Mouse (Mus musculus): Measurements from ENCODE around the gene Plxna2. TPM values are rescaled to one million over a fixed set of nuclear protein-coding genes. Genes with fewer than 3 reads are reported as not detected.

Gene Plxna2
- polyA plus RNA-seq, 1 experiment from 2014 or later: 10.4 TPM

- H3K4me2 ChIP-seq (ENCODE audit: low read depth, low read length): no peak overlapping the region
- no peak overlapping the region for H3K27ac ChIP-seq (ENCODE audit: low read length)
- no peaks in the 10 kb centered on the region for H3K36me3 ChIP-seq (ENCODE audit: control insufficient read depth, insufficient read depth, low read length)
- H3K4me1 ChIP-seq (replicated peaks; ENCODE audit: control insufficient read depth, insufficient read depth, low read length): peaks cover 3% of the 10 kb centered on the region; the same call in 1 of the 2 replicates
- no peaks in the 10 kb centered on the region for H3K9me3 ChIP-seq (ENCODE audit: control insufficient read depth, low read length)
- no peak for ATAC-seq (ENCODE audit: low read depth)
- no peaks in the 10 kb centered on the region for H3K27me3 ChIP-seq (ENCODE audit: control insufficient read depth, insufficient read depth, low read depth, low read length)
- no peak overlapping the region for H3K4me3 ChIP-seq (ENCODE audit: low read length)
- H3K9ac ChIP-seq (ENCODE audit: low read length): no peak overlapping the region
- WGBS: 38% methylated on average over 2 of the region's 2 CpGs
Observed at GRCm38 (mm10) chr1:194742901-194743422, 124.9 kb downstream of the Plxna2 start.

GRCm38 (mm10) chr1:194745177-194745934, 127.3 kb downstream of the Plxna2 start:
- peaks cover 3% of the 10 kb centered on the region; the same call in 1 of the 2 replicates for H3K4me1 ChIP-seq (replicated peaks; ENCODE audit: control insufficient read depth, insufficient read depth, low read length)
- H3K4me2 ChIP-seq (ENCODE audit: low read depth, low read length): no peak overlapping the region
- H3K9ac ChIP-seq (ENCODE audit: low read length): no peak overlapping the region
- no peak overlapping the region for H3K27ac ChIP-seq (ENCODE audit: low read length)
- WGBS: 73% methylated on average over 2 of the region's 2 CpGs
- H3K9me3 ChIP-seq (ENCODE audit: control insufficient read depth, low read length): no peaks in the 10 kb centered on the region
- no peak for ATAC-seq (ENCODE audit: low read depth)
- no peak overlapping the region for H3K4me3 ChIP-seq (ENCODE audit: low read length)
- H3K36me3 ChIP-seq (ENCODE audit: control insufficient read depth, insufficient read depth, low read length): no peaks in the 10 kb centered on the region
- no peaks in the 10 kb centered on the region for H3K27me3 ChIP-seq (ENCODE audit: control insufficient read depth, insufficient read depth, low read depth, low read length)

GRCm38 (mm10) chr1:194746332-194747249, 128.6 kb downstream of the Plxna2 start:
- Histone ChIP-seq H3K27me3 (ENCODE audit: control insufficient read depth, insufficient read depth, low read depth, low read length) (no peaks in the 10 kb centered on the region), H3K27ac (ENCODE audit: low read length) (no peak overlapping the region), H3K4me3 (ENCODE audit: low read length) (no peak overlapping the region), H3K36me3 (ENCODE audit: control insufficient read depth, insufficient read depth, low read length) (0 out of 2 replicates have a peak, but pooled peaks cover 2% of the 10 kb centered on the region), H3K9me3 (ENCODE audit: control insufficient read depth, low read length) (no peaks in the 10 kb centered on the region), H3K9ac (ENCODE audit: low read length) (no peak overlapping the region), H3K4me1 (replicated peaks; ENCODE audit: control insufficient read depth, insufficient read depth, low read length) (peaks cover 3% of the 10 kb centered on the region; the same call in 1 of the 2 replicates), H3K4me2 (ENCODE audit: low read depth, low read length) (no peak overlapping the region)
- 31% methylated on average over 6 of the region's 6 CpGs for WGBS
- peak; percentile 93 for ATAC-seq (ENCODE audit: low read depth)

- Histone ChIP-seq H3K27me3 (ENCODE audit: control insufficient read depth, insufficient read depth, low read depth, low read length) (no peaks in the 10 kb centered on the region), H3K27ac (ENCODE audit: low read length) (no peak overlapping the region), H3K36me3 (ENCODE audit: control insufficient read depth, insufficient read depth, low read length) (0 out of 2 replicates have a peak, but pooled peaks cover 2% of the 10 kb centered on the region), H3K9ac (ENCODE audit: low read length) (no peak overlapping the region), H3K4me2 (ENCODE audit: low read depth, low read length) (no peak overlapping the region), H3K4me1 (replicated peaks; ENCODE audit: control insufficient read depth, insufficient read depth, low read length) (peaks cover 3% of the 10 kb centered on the region; the same call in 1 of the 2 replicates), H3K4me3 (ENCODE audit: low read length) (no peak overlapping the region), H3K9me3 (ENCODE audit: control insufficient read depth, low read length) (no peaks in the 10 kb centered on the region)
- ATAC-seq (ENCODE audit: low read depth): no peak
Observed at GRCm38 (mm10) chr1:194747258-194747657, 129.2 kb downstream of the Plxna2 start.

GRCm38 (mm10) chr1:194753168-194753567, 135.2 kb downstream of the Plxna2 start:
- H3K27ac ChIP-seq (ENCODE audit: low read length): no peak overlapping the region
- WGBS: 42% methylated on average over 2 of the region's 2 CpGs
- no peak overlapping the region for H3K4me3 ChIP-seq (ENCODE audit: low read length)
- 0 out of 2 replicates have a peak, but pooled peaks cover 2% of the 10 kb centered on the region for H3K36me3 ChIP-seq (ENCODE audit: control insufficient read depth, insufficient read depth, low read length)
- no peaks in the 10 kb centered on the region for H3K27me3 ChIP-seq (ENCODE audit: control insufficient read depth, insufficient read depth, low read depth, low read length)
- no peak for ATAC-seq (ENCODE audit: low read depth)
- H3K4me1 ChIP-seq (replicated peaks; ENCODE audit: control insufficient read depth, insufficient read depth, low read length): no peaks in the 10 kb centered on the region
- H3K9ac ChIP-seq (ENCODE audit: low read length): no peak overlapping the region
- no peak overlapping the region for H3K4me2 ChIP-seq (ENCODE audit: low read depth, low read length)
- no peaks in the 10 kb centered on the region for H3K9me3 ChIP-seq (ENCODE audit: control insufficient read depth, low read length)

GRCm38 (mm10) chr1:194756001-194756400, 138.0 kb downstream of the Plxna2 start:
- no peaks in the 10 kb centered on the region for H3K4me1 ChIP-seq (replicated peaks; ENCODE audit: control insufficient read depth, insufficient read depth, low read length)
- H3K4me3 ChIP-seq (ENCODE audit: low read length): no peak overlapping the region
- no peak for ATAC-seq (ENCODE audit: low read depth)
- H3K9ac ChIP-seq (ENCODE audit: low read length): no peak overlapping the region
- no peaks in the 10 kb centered on the region for H3K27me3 ChIP-seq (ENCODE audit: control insufficient read depth, insufficient read depth, low read depth, low read length)
- no peak overlapping the region for H3K4me2 ChIP-seq (ENCODE audit: low read depth, low read length)
- no peak overlapping the region for H3K27ac ChIP-seq (ENCODE audit: low read length)
- no peaks in the 10 kb centered on the region for H3K9me3 ChIP-seq (ENCODE audit: control insufficient read depth, low read length)
- H3K36me3 ChIP-seq (ENCODE audit: control insufficient read depth, insufficient read depth, low read length): peaks cover 2% of the 10 kb centered on the region; the same call in 1 of the 2 replicates

GRCm38 (mm10) chr1:194756409-194756808, 138.4 kb downstream of the Plxna2 start:
- Histone ChIP-seq H3K9ac (ENCODE audit: low read length) (no peak overlapping the region), H3K27me3 (ENCODE audit: control insufficient read depth, insufficient read depth, low read depth, low read length) (no peaks in the 10 kb centered on the region), H3K27ac (ENCODE audit: low read length) (no peak overlapping the region), H3K9me3 (ENCODE audit: control insufficient read depth, low read length) (no peaks in the 10 kb centered on the region), H3K4me2 (ENCODE audit: low read depth, low read length) (no peak overlapping the region), H3K4me1 (replicated peaks; ENCODE audit: control insufficient read depth, insufficient read depth, low read length) (no peaks in the 10 kb centered on the region), H3K4me3 (ENCODE audit: low read length) (no peak overlapping the region), H3K36me3 (ENCODE audit: control insufficient read depth, insufficient read depth, low read length) (peaks cover 2% of the 10 kb centered on the region; the same call in 1 of the 2 replicates)
- WGBS: 74% methylated on average over 2 of the region's 2 CpGs
- no peak for ATAC-seq (ENCODE audit: low read depth)

GRCm38 (mm10) chr1:194756863-194757262, 138.8 kb downstream of the Plxna2 start:
- Histone ChIP-seq H3K9me3 (ENCODE audit: control insufficient read depth, low read length) (no peaks in the 10 kb centered on the region), H3K9ac (ENCODE audit: low read length) (no peak overlapping the region), H3K27me3 (ENCODE audit: control insufficient read depth, insufficient read depth, low read depth, low read length) (no peaks in the 10 kb centered on the region), H3K4me1 (replicated peaks; ENCODE audit: control insufficient read depth, insufficient read depth, low read length) (no peaks in the 10 kb centered on the region), H3K36me3 (ENCODE audit: control insufficient read depth, insufficient read depth, low read length) (peaks cover 2% of the 10 kb centered on the region; the same call in 1 of the 2 replicates), H3K4me3 (ENCODE audit: low read length) (no peak overlapping the region), H3K4me2 (ENCODE audit: low read depth, low read length) (no peak overlapping the region), H3K27ac (ENCODE audit: low read length) (no peak overlapping the region)
- ATAC-seq (ENCODE audit: low read depth): no peak
- 86% methylated on average over 3 of the region's 3 CpGs for WGBS

Measured in lung, embryonic 16.5 days (tissue).